Mouse (Mus musculus) C2C12 (cell line): Measurements from ENCODE around the gene 2810408A11Rik.

Experiments
- CEBPB ChIP-seq: IDR thresholded peaks from one replicate; pipeline ENCODE4 v1.6.1; 2011; ENCODE audit warnings: low read depth, mild to moderate bottlenecking, control low read depth, moderate library complexity
- CTCF ChIP-seq: IDR thresholded peaks from one replicate; pipeline ENCODE4 v1.5.1; 2011; ENCODE audit not compliant: control insufficient read depth, insufficient read depth, insufficient read length
- FOSL1 ChIP-seq: IDR thresholded peaks from one replicate; pipeline ENCODE4 v1.8.0; 2011; ENCODE audit warnings: mild to moderate bottlenecking, low read length; ENCODE audit not compliant: poor library complexity, insufficient read depth, severe bottlenecking

DNA sequence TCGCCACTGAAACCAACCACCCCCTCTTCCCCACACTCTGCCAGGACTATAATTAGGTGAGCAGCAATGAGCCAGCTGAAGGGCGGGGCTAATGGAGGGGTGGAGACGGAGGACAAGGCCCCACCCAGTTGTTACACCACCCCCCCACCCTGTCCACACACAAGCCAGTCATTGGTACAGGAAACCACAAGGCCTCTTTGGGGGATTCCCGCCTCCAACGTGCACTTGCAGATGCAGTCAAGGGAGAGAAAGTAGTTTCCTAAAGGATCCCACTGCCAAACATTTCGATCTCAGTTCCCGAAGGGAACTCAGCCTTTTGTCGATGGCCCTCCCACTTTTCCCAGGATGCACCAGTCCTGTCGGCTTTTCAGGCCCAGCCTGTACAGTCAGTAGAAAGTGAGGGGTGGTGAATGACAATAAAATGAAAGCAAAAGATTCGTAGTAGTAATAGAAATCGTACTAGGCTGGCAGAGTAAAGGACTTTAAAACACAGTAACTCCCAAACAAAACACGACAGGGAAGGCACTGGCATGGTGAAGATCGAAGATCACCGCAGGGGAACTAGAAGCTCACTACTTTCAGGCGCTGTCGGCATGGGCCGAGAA lies 19.0 kb upstream of the 2810408A11Rik start:
- TF ChIP-seq CTCF (no peak), FOSL1 (no peak), CEBPB (no peak)
